Mouse (Mus musculus) activated CD4-positive, CD25-positive, alpha-beta regulatory T cell, adult 4 months (primary cell): Measurements from ENCODE around the gene Nsun6. TPM values are rescaled to one million over a fixed set of nuclear protein-coding genes. Genes with fewer than 3 reads are reported as not detected.

Experiments used
- ATAC-seq: one replicate; pipeline ENCODE4 v1.8.0; 2017
- polyA plus RNA-seq, 2 experiments: library from polyadenylated mRNA; unstranded; fragments of 100-300 nt; shearing (Covaris generic); gene quantifications; one replicate each; pipeline ENCODE4 v1.2.1; 2017

Nsun6 gene
- polyA plus RNA-seq, 2 experiments from 2014 or later = 16.6 to 29.7 TPM

DNA sequence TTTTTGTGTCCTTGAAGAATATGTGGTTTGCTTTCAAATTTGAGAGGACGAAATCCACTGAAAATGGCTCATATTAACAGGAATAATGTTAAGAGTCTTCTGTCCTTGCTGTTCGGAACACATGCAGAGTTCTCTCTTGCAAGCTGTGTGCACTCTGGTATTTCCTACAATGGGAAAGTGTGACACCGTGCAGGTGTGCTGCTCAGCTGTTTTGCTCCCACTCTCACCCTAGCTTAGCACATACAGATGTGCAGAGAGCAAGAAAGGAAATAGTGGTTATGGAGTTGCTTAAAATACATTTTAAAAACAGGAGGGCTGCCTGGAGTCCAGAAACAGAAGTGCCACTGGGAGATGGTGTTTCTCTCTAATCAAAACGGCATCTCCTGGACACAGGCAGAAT is 65.5 kb downstream of the Nsun6 start:
- no peak for ATAC-seq

DNA sequence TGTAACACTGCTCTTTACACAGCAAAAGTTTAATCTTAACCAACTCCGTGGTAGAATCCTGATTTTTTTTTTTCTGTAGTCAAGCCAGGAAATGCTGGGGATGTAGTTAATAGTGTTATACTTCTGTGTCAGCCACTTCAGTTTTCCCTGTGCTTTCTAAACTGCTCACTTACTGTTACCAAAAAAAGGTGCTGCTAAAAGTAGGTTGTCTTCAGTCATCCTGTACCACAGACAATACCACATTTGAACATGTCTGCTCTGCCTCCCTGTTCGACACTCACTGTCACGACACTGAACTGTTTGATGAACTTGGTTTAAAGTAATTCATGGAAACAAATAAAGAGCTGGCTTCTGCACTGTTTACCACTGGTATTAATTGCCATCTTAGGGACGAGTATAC is 66.4 kb downstream of the Nsun6 start:
- no peak for ATAC-seq

DNA sequence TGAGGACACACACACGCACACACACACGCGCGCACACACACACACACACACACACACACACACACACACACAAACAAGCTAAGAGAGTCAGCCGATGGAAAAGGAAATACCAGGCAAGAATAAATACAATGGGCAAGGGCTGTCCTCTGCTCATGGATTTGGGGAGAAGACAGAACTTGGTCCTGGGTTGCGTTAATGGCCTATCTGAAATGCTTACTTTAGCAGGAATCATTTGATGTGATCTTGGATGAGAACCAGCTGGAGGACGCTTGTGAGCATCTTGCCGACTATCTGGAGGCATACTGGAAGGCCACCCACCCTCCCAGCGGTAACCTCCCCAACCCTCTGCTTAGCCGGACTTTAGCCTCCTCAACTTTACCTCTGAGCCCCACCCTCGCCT is 70.8 kb downstream of the Nsun6 start:
- no peak for ATAC-seq

DNA sequence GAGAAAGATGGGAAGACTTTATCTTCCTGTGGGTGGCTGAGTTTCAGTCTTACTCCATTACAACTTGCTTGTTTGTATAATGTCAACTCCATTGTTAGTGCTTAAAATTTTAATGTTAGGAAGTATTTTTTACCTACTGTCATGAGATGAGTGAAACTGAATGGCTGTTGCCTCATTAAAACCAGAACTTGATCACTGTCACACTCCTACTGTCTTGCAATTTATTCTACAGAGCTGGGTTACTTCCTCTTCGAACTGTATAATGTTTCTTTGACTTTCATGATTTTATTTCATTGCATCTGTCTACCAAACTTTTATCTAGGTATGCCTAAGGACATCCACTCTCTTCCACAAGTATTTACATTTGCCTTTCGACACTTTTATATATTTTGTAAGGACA is 93.4 kb downstream of the Nsun6 start:
- no peak for ATAC-seq

DNA sequence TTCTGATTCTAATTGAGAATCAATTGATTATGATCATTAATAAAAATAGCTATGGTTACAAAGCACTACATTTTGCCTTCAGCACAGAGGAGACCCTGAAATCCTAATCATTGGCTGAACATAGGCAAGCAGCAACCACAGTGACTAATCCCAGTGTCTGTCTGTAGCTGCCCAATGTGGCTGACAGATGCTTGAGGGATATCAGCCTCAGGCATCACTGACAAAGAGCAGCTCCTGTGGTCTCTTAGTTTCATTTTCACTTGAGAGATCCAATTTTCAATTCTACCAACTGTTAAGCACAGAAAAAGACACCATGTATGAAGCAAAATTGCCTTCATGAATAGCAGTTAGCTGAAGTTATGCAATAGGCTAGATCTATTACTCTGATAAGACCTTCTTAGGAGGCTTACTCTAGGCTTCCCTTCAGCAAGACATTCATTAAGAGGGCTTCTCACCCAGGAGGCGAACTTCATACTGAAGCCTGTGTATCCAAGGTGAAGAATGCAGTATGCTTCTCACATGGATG is 93.8 kb downstream of the Nsun6 start:
- peak; percentile 14 for ATAC-seq

DNA sequence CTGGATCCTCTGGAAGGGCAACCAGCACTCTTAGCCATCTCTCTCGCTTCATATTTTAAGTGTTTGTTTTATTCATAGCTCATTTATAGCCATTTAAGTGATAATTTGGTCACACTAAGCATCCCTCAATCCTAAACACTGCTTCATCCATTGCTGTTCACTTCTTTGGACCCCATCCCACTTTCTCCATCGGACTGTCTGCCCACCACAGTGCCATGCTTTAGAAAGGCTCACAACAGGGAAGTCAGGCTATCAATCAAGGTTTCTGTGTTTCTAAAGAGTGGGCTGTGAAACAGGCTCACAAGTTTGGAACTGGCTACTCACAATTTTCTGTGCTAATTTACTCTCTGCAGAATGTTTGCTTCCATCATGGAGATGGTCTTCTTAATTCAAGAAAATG is 101.8 kb downstream of the Nsun6 start:
- no peak for ATAC-seq

Other genes starting within 250 kb of the Nsun6 start
- gene Arl5b, start 5.7 kb downstream of the Nsun6 start, polyA plus RNA-seq = 10 to 100 TPM; 10.3 to 13.5 TPM